Comparison of ENCODE assay signal across 8 mouse cellular contexts in the genomic region with DNA sequence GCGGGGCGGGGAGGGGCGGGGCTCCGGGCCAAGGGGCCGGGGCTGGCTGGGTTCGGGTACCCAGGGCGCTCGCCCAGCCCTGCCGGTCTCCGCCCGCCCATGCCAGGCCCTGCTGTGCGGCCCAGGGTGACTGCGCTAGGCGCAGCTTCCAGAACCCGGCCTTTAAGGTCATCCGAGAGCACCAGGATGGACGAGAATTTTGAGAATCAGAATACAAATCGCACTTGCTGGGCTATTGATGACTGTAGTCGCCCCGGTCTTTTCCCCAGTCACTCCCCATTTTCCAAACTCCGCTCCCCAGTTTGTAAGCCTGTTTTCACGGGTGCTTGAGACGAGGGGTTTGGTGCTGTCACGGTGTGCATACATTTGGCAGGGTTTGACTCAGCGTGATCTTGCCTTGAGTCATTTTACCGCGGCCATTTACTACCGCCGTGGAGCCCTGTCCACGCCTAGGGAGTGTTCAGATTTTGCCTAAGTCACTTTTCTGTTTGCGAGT. TPM values are rescaled to one million over a fixed set of nuclear protein-coding genes. Genes with fewer than 3 reads are reported as not detected.
DNase-seq lines count a peak whose midpoint lies in the region; ATAC-seq and TF ChIP-seq lines count a peak whose summit lies in the region.

No protein-coding gene starts in this region.

- H3K36me3 ChIP-seq in kidney, embryonic 16.5 days (ENCODE audit: insufficient read depth, low read length) = peaks cover 29% of the 10 kb centered on the region
- H3K36me3 ChIP-seq in G1E (replicated peaks) = peaks cover 36% of the 10 kb centered on the region
- H3K36me3 ChIP-seq in embryonic facial prominence, embryonic 12.5 days = peaks cover 29% of the 10 kb centered on the region
- H3K36me3 ChIP-seq in intestine, embryonic 16.5 days (ENCODE audit: control insufficient read depth, insufficient read depth, low read length) = no peaks in the 10 kb centered on the region; the same call in 1 of the 2 replicates
- peaks cover 24% of the 10 kb centered on the region for H3K36me3 ChIP-seq in midbrain, postnatal 0 days (ENCODE audit: insufficient read depth, low read length)

- TF ChIP-seq CTCF in G1E (IDR thresholded peaks at IDR 0.05; ENCODE audit: low read depth, low read length) = no peak
- TF ChIP-seq CTCF in midbrain, postnatal 0 days (IDR thresholded peaks at IDR 0.05) = no peak

- H3K27ac ChIP-seq in kidney, embryonic 16.5 days (ENCODE audit: low read length) = peak overlapping the region; percentile 91
- H3K27ac ChIP-seq in embryonic facial prominence, embryonic 12.5 days = peak overlapping the region; percentile 86
- H3K27ac ChIP-seq in intestine, embryonic 16.5 days (ENCODE audit: low read length) = peak overlapping the region; percentile 69
- peak overlapping the region; percentile 83 for H3K27ac ChIP-seq in midbrain, postnatal 0 days (ENCODE audit: low read depth, low read length)

- peak; percentile 96 for ATAC-seq in kidney, embryonic 16.5 days (ENCODE audit: low FRiP score, low TSS enrichment)
- ATAC-seq in G1E (ENCODE audit: extremely low read depth, insufficient number of reproducible peaks, low FRiP score, poor library complexity, severe bottlenecking) = 0 out of 2 replicates have a peak, but pooled peaks have one; percentile 10
- peak; percentile 93 for ATAC-seq in embryonic facial prominence, embryonic 12.5 days (ENCODE audit: insufficient number of reproducible peaks, insufficient read depth, low FRiP score, low TSS enrichment)
- ATAC-seq in intestine, embryonic 16.5 days = peak; percentile 95
- ATAC-seq in midbrain, postnatal 0 days (ENCODE audit: low FRiP score) = peak; percentile 89

- no peaks in the 10 kb centered on the region for H3K27me3 ChIP-seq in kidney, embryonic 16.5 days (ENCODE audit: insufficient read depth, low read length)
- H3K27me3 ChIP-seq in G1E (ENCODE audit: insufficient read depth, low read length) = no peaks in the 10 kb centered on the region; the same call in 1 of the 2 replicates
- no peaks in the 10 kb centered on the region for H3K27me3 ChIP-seq in embryonic facial prominence, embryonic 12.5 days
- H3K27me3 ChIP-seq in intestine, embryonic 16.5 days (replicated peaks; ENCODE audit: control insufficient read depth, insufficient read depth, low read length) = no peaks in the 10 kb centered on the region
- no peaks in the 10 kb centered on the region for H3K27me3 ChIP-seq in midbrain, postnatal 0 days (ENCODE audit: insufficient read depth, low read length)

- no peak for DNase-seq in kidney, adult 11 months
- peak; percentile 19 for DNase-seq in G1E (ENCODE audit: low spot score)
- peak; percentile 46 for DNase-seq in midbrain, postnatal 0 days (ENCODE audit: low spot score)
- DNase-seq in cerebellum, postnatal 14 days = no peak
- DNase-seq in urinary bladder, adult 18-20 months (ENCODE audit: low spot score in 2 of 2) = no peak

- H3K9me3 ChIP-seq in kidney, embryonic 16.5 days (ENCODE audit: low read length) = no peaks in the 10 kb centered on the region
- no peaks in the 10 kb centered on the region for H3K9me3 ChIP-seq in G1E (replicated peaks)
- no peaks in the 10 kb centered on the region for H3K9me3 ChIP-seq in embryonic facial prominence, embryonic 12.5 days
- no peaks in the 10 kb centered on the region for H3K9me3 ChIP-seq in intestine, embryonic 16.5 days (ENCODE audit: control insufficient read depth, low read length)
- H3K9me3 ChIP-seq in midbrain, postnatal 0 days (ENCODE audit: low read length) = no peaks in the 10 kb centered on the region

- peaks cover 5% of the 10 kb centered on the region; the same call in 1 of the 2 replicates for H3K4me1 ChIP-seq in kidney, embryonic 16.5 days (ENCODE audit: insufficient read depth, low read length)
- peaks cover 23% of the 10 kb centered on the region for H3K4me1 ChIP-seq in G1E (ENCODE audit: insufficient read depth, low read depth, low read length)
- H3K4me1 ChIP-seq in embryonic facial prominence, embryonic 12.5 days = peaks cover 6% of the 10 kb centered on the region
- peaks cover 3% of the 10 kb centered on the region; the same call in 1 of the 2 replicates for H3K4me1 ChIP-seq in intestine, embryonic 16.5 days (ENCODE audit: control insufficient read depth, insufficient read depth, low read length)
- no peaks in the 10 kb centered on the region for H3K4me1 ChIP-seq in midbrain, postnatal 0 days (ENCODE audit: insufficient read depth, low read length)

- peak overlapping the region; percentile 72 for H3K4me3 ChIP-seq in kidney, embryonic 16.5 days (ENCODE audit: low read length)
- peak overlapping the region; percentile 82 for H3K4me3 ChIP-seq in G1E (ENCODE audit: low read depth, low read length)
- H3K4me3 ChIP-seq in embryonic facial prominence, embryonic 12.5 days = peak overlapping the region; percentile 78
- peak overlapping the region; percentile 78 for H3K4me3 ChIP-seq in intestine, embryonic 16.5 days (ENCODE audit: low read length)
- peak overlapping the region; percentile 86 for H3K4me3 ChIP-seq in midbrain, postnatal 0 days (ENCODE audit: low read depth, low read length)

- under 1% methylated on average over 23 of the region's 31 CpGs for WGBS in kidney, embryonic 16.5 days
- WGBS in embryonic facial prominence, embryonic 12.5 days = under 1% methylated on average over 25 of the region's 31 CpGs
- under 1% methylated on average over 23 of the region's 31 CpGs for WGBS in intestine, embryonic 16.5 days
- WGBS in midbrain, postnatal 0 days = under 1% methylated on average over 18 of the region's 31 CpGs

- H3K9ac ChIP-seq in kidney, embryonic 16.5 days (replicated peaks; ENCODE audit: low read length) = peak overlapping the region; percentile 82
- peak overlapping the region; percentile 83 for H3K9ac ChIP-seq in embryonic facial prominence, embryonic 12.5 days
- H3K9ac ChIP-seq in intestine, embryonic 16.5 days (ENCODE audit: low read depth, low read length) = peak overlapping the region; percentile 81
- peak overlapping the region; percentile 89 for H3K9ac ChIP-seq in midbrain, postnatal 0 days (replicated peaks; ENCODE audit: low read length, poor library complexity, severe bottlenecking)

- H3K4me2 ChIP-seq in kidney, embryonic 16.5 days (replicated peaks; ENCODE audit: low read depth, low read length) = peak overlapping the region; percentile 73
- peak overlapping the region; percentile 65 for H3K4me2 ChIP-seq in embryonic facial prominence, embryonic 12.5 days (replicated peaks)
- H3K4me2 ChIP-seq in intestine, embryonic 16.5 days (ENCODE audit: low read depth, low read length) = peak overlapping the region; percentile 68
- peak overlapping the region; percentile 49 for H3K4me2 ChIP-seq in midbrain, postnatal 0 days (ENCODE audit: low read depth, low read length, poor library complexity, severe bottlenecking)

RNA-seq across cellular contexts. Expression of gene Cldnd1, which starts 0.5 kb away (rescaled TPM):
- 124 TPM in 2 replicates for polyA plus RNA-seq in kidney, embryonic 16.5 days (2015; fragmentation: Nextera tagmentation; extraction: Ambion mirVana)
- total RNA-seq in G1E (2014; fragmentation: Nextera tagmentation) = 93.5 and 94.2 TPM in 2 replicates
- 17.4 and 18.5 TPM in 2 replicates for total RNA-seq in G1E (2017)
- polyA plus RNA-seq in G1E (2012) = 2.2 and 3.3 TPM in 2 replicates
- 117 and 121 TPM in 2 replicates for polyA plus RNA-seq in embryonic facial prominence, embryonic 12.5 days (2016; fragmentation: Nextera tagmentation; extraction: Ambion mirVana)
- polyA plus RNA-seq in intestine, embryonic 16.5 days (2015; fragmentation: Nextera tagmentation; extraction: Ambion mirVana) = 93.7 and 97.5 TPM in 2 replicates
- 74.2 and 96.9 TPM in 2 replicates for total RNA-seq in midbrain, postnatal 0 days (2014; rRNA removed)
- polyA plus RNA-seq in midbrain, postnatal 0 days (2015; fragmentation: Nextera tagmentation; extraction: Ambion mirVana) = 156 and 174 TPM in 2 replicates

RNA-seq across cellular contexts. Expression of gene Gpr15, which starts 9.4 kb away (rescaled TPM):
- polyA plus RNA-seq in kidney, embryonic 16.5 days (2015; fragmentation: Nextera tagmentation; extraction: Ambion mirVana) = not detected in 2 replicates
- total RNA-seq in G1E (2014; fragmentation: Nextera tagmentation) = not detected in 2 replicates
- 0.11 and 0.12 TPM in 2 replicates for total RNA-seq in G1E (2017)
- not detected in 2 replicates for polyA plus RNA-seq in G1E (2012)
- polyA plus RNA-seq in embryonic facial prominence, embryonic 12.5 days (2016; fragmentation: Nextera tagmentation; extraction: Ambion mirVana) = not detected in 2 replicates
- polyA plus RNA-seq in intestine, embryonic 16.5 days (2015; fragmentation: Nextera tagmentation; extraction: Ambion mirVana) = 0.11 and 0.24 TPM in 2 replicates
- 0.11 and 2.1 TPM in 2 replicates for total RNA-seq in midbrain, postnatal 0 days (2014; rRNA removed)
- not detected in 2 replicates for polyA plus RNA-seq in midbrain, postnatal 0 days (2015; fragmentation: Nextera tagmentation; extraction: Ambion mirVana)

RNA-seq across cellular contexts. Expression of gene Olfr172, which starts 34.8 kb away (rescaled TPM):
- polyA plus RNA-seq in kidney, embryonic 16.5 days (2015; fragmentation: Nextera tagmentation; extraction: Ambion mirVana) = not detected in 2 replicates
- total RNA-seq in G1E (2014; fragmentation: Nextera tagmentation) (not detected in 2 replicates), G1E (2017) (not detected in 2 replicates)
- polyA plus RNA-seq in G1E (2012) = not detected in 2 replicates
- not detected in 2 replicates for polyA plus RNA-seq in embryonic facial prominence, embryonic 12.5 days (2016; fragmentation: Nextera tagmentation; extraction: Ambion mirVana)
- not detected in 2 replicates for polyA plus RNA-seq in intestine, embryonic 16.5 days (2015; fragmentation: Nextera tagmentation; extraction: Ambion mirVana)
- total RNA-seq in midbrain, postnatal 0 days (2014; rRNA removed) = not detected in 2 replicates
- not detected in 2 replicates for polyA plus RNA-seq in midbrain, postnatal 0 days (2015; fragmentation: Nextera tagmentation; extraction: Ambion mirVana)

RNA-seq across cellular contexts. Expression of gene Cpox, which starts 58.1 kb away (rescaled TPM):
- polyA plus RNA-seq in kidney, embryonic 16.5 days (2015; fragmentation: Nextera tagmentation; extraction: Ambion mirVana) = 34.5 and 42.7 TPM in 2 replicates
- total RNA-seq in G1E (2014; fragmentation: Nextera tagmentation) = 1,587 and 1,720 TPM in 2 replicates
- total RNA-seq in G1E (2017) = 291 and 297 TPM in 2 replicates
- 261 and 266 TPM in 2 replicates for polyA plus RNA-seq in G1E (2012)
- polyA plus RNA-seq in embryonic facial prominence, embryonic 12.5 days (2016; fragmentation: Nextera tagmentation; extraction: Ambion mirVana) = 21.8 and 25.6 TPM in 2 replicates
- polyA plus RNA-seq in intestine, embryonic 16.5 days (2015; fragmentation: Nextera tagmentation; extraction: Ambion mirVana) = 60.6 and 70.3 TPM in 2 replicates
- total RNA-seq in midbrain, postnatal 0 days (2014; rRNA removed) = 14.9 and 15.9 TPM in 2 replicates
- polyA plus RNA-seq in midbrain, postnatal 0 days (2015; fragmentation: Nextera tagmentation; extraction: Ambion mirVana) = 10.7 and 12.4 TPM in 2 replicates

Comparison
In these comparisons a context has a peak if more than half of its experiments do, and no peak if none do; other contexts are left out.
1. ATAC-seq: peak in every context shown above with its lines; median percentile 96 in kidney, embryonic 16.5 days; 95 in intestine, embryonic 16.5 days; 93 in embryonic facial prominence, embryonic 12.5 days; 89 in midbrain, postnatal 0 days; 10 in G1E.
2. DNase-seq: peak in G1E (single experiment) and midbrain, postnatal 0 days (single experiment); none in kidney, adult 11 months (single experiment), cerebellum, postnatal 14 days (0 of 2) and urinary bladder, adult 18-20 months (0 of 2).
3. RNA of gene Cldnd1, which starts 0.5 kb away (polyA plus RNA-seq): 156 to 174 TPM in midbrain, postnatal 0 days, 124 TPM in kidney, embryonic 16.5 days, 117 to 121 TPM in embryonic facial prominence, embryonic 12.5 days and 93.7 to 97.5 TPM in intestine, embryonic 16.5 days; 2.2 to 3.3 TPM in G1E; every median in the first group is over 10 times any median in the second.
4. Peak in every context shown above with its lines, with median percentiles within 50 percentile points of each other: H3K27ac ChIP-seq, H3K4me2 ChIP-seq, H3K4me3 ChIP-seq and H3K9ac ChIP-seq.